Mouse (Mus musculus) hindlimb bud, embryonic 11.5 days (tissue): ENCODE measurements at regions not wholly inside any gene's neighbourhood (a gene's known extent, or its start where the extent isn't known, plus 50 kb on each side); places are given as distances from the start of the nearest gene placed in this dataset.

Source experiments
- DNase-seq: peaks from one replicate; pipeline ENCODE4 v3.0.0-alpha.2; 2012; ENCODE audit warnings: low read depth, low spot score; ENCODE audit errors: extremely low spot score

- peak; percentile 28 for DNase-seq
Measured at GRCm38 (mm10) chr4:12628702-12629374, 457.0 kb upstream of the Fam92a start.

- DNase-seq: no peak
Measured at GRCm38 (mm10) chr4:12627158-12627871, 455.5 kb upstream of the Fam92a start.

GRCm38 (mm10) chr4:12620756-12621270, 449.0 kb upstream of the Fam92a start:
- no peak for DNase-seq

GRCm38 (mm10) chr4:12620059-12620755, 448.4 kb upstream of the Fam92a start:
- DNase-seq: no peak

- DNase-seq: no peak
Measured at GRCm38 (mm10) chr4:12616665-12617064, 444.9 kb upstream of the Fam92a start.

- DNase-seq: no peak
Measured at GRCm38 (mm10) chr4:12611511-12611910, 439.7 kb upstream of the Fam92a start.

- no peak for DNase-seq
Measured at GRCm38 (mm10) chr4:12601165-12601919, 429.5 kb upstream of the Fam92a start.

GRCm38 (mm10) chr4:12595801-12596515, 424.1 kb upstream of the Fam92a start:
- peak; percentile 58 for DNase-seq

- DNase-seq: no peak
Measured at GRCm38 (mm10) chr4:12592973-12593372, 421.2 kb upstream of the Fam92a start.

- no peak for DNase-seq
Measured at GRCm38 (mm10) chr4:12578102-12578501, 406.3 kb upstream of the Fam92a start.

GRCm38 (mm10) chr4:12571881-12572280, 400.1 kb upstream of the Fam92a start:
- no peak for DNase-seq

- DNase-seq: no peak
Measured at GRCm38 (mm10) chr4:12570689-12571088, 398.9 kb upstream of the Fam92a start.

- DNase-seq: no peak
Measured at GRCm38 (mm10) chr4:12567643-12568042, 395.8 kb upstream of the Fam92a start.

GRCm38 (mm10) chr4:12563016-12563415, 391.2 kb upstream of the Fam92a start:
- no peak for DNase-seq

- no peak for DNase-seq
Measured at GRCm38 (mm10) chr4:12560546-12560945, 388.7 kb upstream of the Fam92a start.

- DNase-seq: no peak
Measured at GRCm38 (mm10) chr4:12560015-12560414, 388.2 kb upstream of the Fam92a start.

- no peak for DNase-seq
Measured at GRCm38 (mm10) chr4:12557105-12557504, 385.3 kb upstream of the Fam92a start.

GRCm38 (mm10) chr4:12549265-12549664, 377.4 kb upstream of the Fam92a start:
- DNase-seq: no peak

GRCm38 (mm10) chr4:12543906-12544305, 372.1 kb upstream of the Fam92a start:
- DNase-seq: no peak

GRCm38 (mm10) chr4:12541508-12541907, 369.7 kb upstream of the Fam92a start:
- no peak for DNase-seq
